Mouse (Mus musculus): ENCODE data around the gene Ric3. TPM values are rescaled to one million over a fixed set of nuclear protein-coding genes. Genes with fewer than 3 reads are reported as not detected.

Gene Ric3
- polyA plus RNA-seq, 1 experiment from 2014 or later, result 0.47 TPM

GRCm38 (mm10) chr7:109014851-109015250 lies 68.3 kb downstream of the Ric3 start:
- no peak overlapping the region for H3K4me3 ChIP-seq (ENCODE audit: low read depth, low read length)
- H3K9me3 ChIP-seq (replicated peaks; ENCODE audit: control insufficient read depth, low read length), result no peaks in the 10 kb centered on the region
- no peak for ATAC-seq (ENCODE audit: low read depth)
- H3K4me2 ChIP-seq (ENCODE audit: low read depth, low read length), result no peak overlapping the region
- H3K27me3 ChIP-seq (ENCODE audit: control insufficient read depth, insufficient read depth, low read depth, low read length), result peaks cover 28% of the 10 kb centered on the region
- no peak overlapping the region for H3K9ac ChIP-seq (ENCODE audit: low read depth, low read length)
- H3K27ac ChIP-seq (ENCODE audit: low read length), result no peak overlapping the region
- 54% methylated on average over 7 of the region's 7 CpGs for WGBS (ENCODE audit: insufficient replicate concordance)
- no peaks in the 10 kb centered on the region for H3K4me1 ChIP-seq (ENCODE audit: control insufficient read depth, low read depth, low read length)
- no peaks in the 10 kb centered on the region for H3K36me3 ChIP-seq (ENCODE audit: control insufficient read depth, insufficient read depth)

GRCm38 (mm10) chr7:109012998-109013625 lies 70.0 kb downstream of the Ric3 start:
- no peak for ATAC-seq (ENCODE audit: low read depth)
- Histone ChIP-seq H3K27me3 (ENCODE audit: control insufficient read depth, insufficient read depth, low read depth, low read length) (peaks cover 30% of the 10 kb centered on the region), H3K4me1 (ENCODE audit: control insufficient read depth, low read depth, low read length) (no peaks in the 10 kb centered on the region), H3K4me3 (ENCODE audit: low read depth, low read length) (no peak overlapping the region), H3K4me2 (ENCODE audit: low read depth, low read length) (no peak overlapping the region), H3K27ac (ENCODE audit: low read length) (no peak overlapping the region), H3K9me3 (replicated peaks; ENCODE audit: control insufficient read depth, low read length) (no peaks in the 10 kb centered on the region), H3K9ac (ENCODE audit: low read depth, low read length) (no peak overlapping the region), H3K36me3 (ENCODE audit: control insufficient read depth, insufficient read depth) (no peaks in the 10 kb centered on the region)
- 36% methylated on average over 4 of the region's 4 CpGs for WGBS (ENCODE audit: insufficient replicate concordance)

GRCm38 (mm10) chr7:109012575-109012974 lies 70.6 kb downstream of the Ric3 start:
- Histone ChIP-seq H3K36me3 (ENCODE audit: control insufficient read depth, insufficient read depth) (no peaks in the 10 kb centered on the region), H3K9ac (ENCODE audit: low read depth, low read length) (no peak overlapping the region), H3K4me3 (ENCODE audit: low read depth, low read length) (no peak overlapping the region), H3K4me1 (ENCODE audit: control insufficient read depth, low read depth, low read length) (no peaks in the 10 kb centered on the region), H3K27ac (ENCODE audit: low read length) (no peak overlapping the region), H3K27me3 (ENCODE audit: control insufficient read depth, insufficient read depth, low read depth, low read length) (peaks cover 30% of the 10 kb centered on the region), H3K9me3 (replicated peaks; ENCODE audit: control insufficient read depth, low read length) (no peaks in the 10 kb centered on the region), H3K4me2 (ENCODE audit: low read depth, low read length) (no peak overlapping the region)
- 56% methylated on average over 1 of the region's 1 CpGs for WGBS (ENCODE audit: insufficient replicate concordance)
- ATAC-seq (ENCODE audit: low read depth), result no peak

GRCm38 (mm10) chr7:109011596-109012180 lies 71.4 kb downstream of the Ric3 start:
- no peak overlapping the region for H3K4me3 ChIP-seq (ENCODE audit: low read depth, low read length)
- peaks cover 30% of the 10 kb centered on the region for H3K27me3 ChIP-seq (ENCODE audit: control insufficient read depth, insufficient read depth, low read depth, low read length)
- H3K4me2 ChIP-seq (ENCODE audit: low read depth, low read length), result no peak overlapping the region
- H3K36me3 ChIP-seq (ENCODE audit: control insufficient read depth, insufficient read depth), result no peaks in the 10 kb centered on the region
- ATAC-seq (ENCODE audit: low read depth), result no peak
- WGBS (ENCODE audit: insufficient replicate concordance), result 35% methylated on average over 8 of the region's 8 CpGs
- no peak overlapping the region for H3K9ac ChIP-seq (ENCODE audit: low read depth, low read length)
- H3K4me1 ChIP-seq (ENCODE audit: control insufficient read depth, low read depth, low read length), result no peaks in the 10 kb centered on the region
- no peak overlapping the region for H3K27ac ChIP-seq (ENCODE audit: low read length)
- H3K9me3 ChIP-seq (replicated peaks; ENCODE audit: control insufficient read depth, low read length), result no peaks in the 10 kb centered on the region

GRCm38 (mm10) chr7:109010720-109011595 lies 72.2 kb downstream of the Ric3 start:
- Histone ChIP-seq H3K36me3 (ENCODE audit: control insufficient read depth, insufficient read depth) (no peaks in the 10 kb centered on the region), H3K27me3 (ENCODE audit: control insufficient read depth, insufficient read depth, low read depth, low read length) (peaks cover 30% of the 10 kb centered on the region)
- no peak for ATAC-seq (ENCODE audit: low read depth)

GRCm38 (mm10) chr7:109009260-109009659 lies 73.9 kb downstream of the Ric3 start:
- Histone ChIP-seq H3K4me2 (ENCODE audit: low read depth, low read length) (no peak overlapping the region), H3K27me3 (ENCODE audit: control insufficient read depth, insufficient read depth, low read depth, low read length) (peaks cover 30% of the 10 kb centered on the region), H3K4me3 (ENCODE audit: low read depth, low read length) (no peak overlapping the region), H3K9me3 (replicated peaks; ENCODE audit: control insufficient read depth, low read length) (no peaks in the 10 kb centered on the region), H3K27ac (ENCODE audit: low read length) (no peak overlapping the region), H3K36me3 (ENCODE audit: control insufficient read depth, insufficient read depth) (no peaks in the 10 kb centered on the region), H3K4me1 (ENCODE audit: control insufficient read depth, low read depth, low read length) (no peaks in the 10 kb centered on the region), H3K9ac (ENCODE audit: low read depth, low read length) (no peak overlapping the region)
- ATAC-seq (ENCODE audit: low read depth), result no peak
- 52% methylated on average over 1 of the region's 1 CpGs for WGBS (ENCODE audit: insufficient replicate concordance)

More at GRCm38 (mm10) chr7:109010720-109011595, 72.2 kb downstream of the Ric3 start:
- no peaks in the 10 kb centered on the region for H3K4me1 ChIP-seq (ENCODE audit: control insufficient read depth, low read depth, low read length)
- H3K9me3 ChIP-seq (replicated peaks; ENCODE audit: control insufficient read depth, low read length), result no peaks in the 10 kb centered on the region
- H3K27ac ChIP-seq (ENCODE audit: low read length), result no peak overlapping the region
- H3K4me2 ChIP-seq (ENCODE audit: low read depth, low read length), result peak overlapping the region; percentile 32
- no peak overlapping the region for H3K9ac ChIP-seq (ENCODE audit: low read depth, low read length)
- WGBS (ENCODE audit: insufficient replicate concordance), result 3% methylated on average over 78 of the region's 82 CpGs
- H3K4me3 ChIP-seq (ENCODE audit: low read depth, low read length), result peak overlapping the region; percentile 24; the same call in 1 of the 2 replicates

- 14% methylated on average over 3 of the region's 3 CpGs for WGBS (ENCODE audit: insufficient replicate concordance)
- ATAC-seq (ENCODE audit: low read depth), result no peak
- no peak overlapping the region for H3K9ac ChIP-seq (ENCODE audit: low read depth, low read length)
Measured at GRCm38 (mm10) chr7:109003653-109004052, 79.5 kb downstream of the Ric3 start.

GRCm38 (mm10) chr7:109001971-109002370 lies 81.2 kb downstream of the Ric3 start:
- Histone ChIP-seq H3K27me3 (ENCODE audit: control insufficient read depth, insufficient read depth, low read depth, low read length) (no peaks in the 10 kb centered on the region), H3K4me3 (ENCODE audit: low read depth, low read length) (no peak overlapping the region), H3K9ac (ENCODE audit: low read depth, low read length) (no peak overlapping the region), H3K9me3 (replicated peaks; ENCODE audit: control insufficient read depth, low read length) (no peaks in the 10 kb centered on the region), H3K36me3 (ENCODE audit: control insufficient read depth, insufficient read depth) (no peaks in the 10 kb centered on the region), H3K4me1 (ENCODE audit: control insufficient read depth, low read depth, low read length) (no peaks in the 10 kb centered on the region), H3K27ac (ENCODE audit: low read length) (no peak overlapping the region), H3K4me2 (ENCODE audit: low read depth, low read length) (no peak overlapping the region)
- no peak for ATAC-seq (ENCODE audit: low read depth)
- WGBS (ENCODE audit: insufficient replicate concordance), result 55% methylated on average over 4 of the region's 4 CpGs

More at GRCm38 (mm10) chr7:109003653-109004052, 79.5 kb downstream of the Ric3 start:
- no peak overlapping the region for H3K4me3 ChIP-seq (ENCODE audit: low read depth, low read length)
- no peaks in the 10 kb centered on the region for H3K9me3 ChIP-seq (replicated peaks; ENCODE audit: control insufficient read depth, low read length)
- no peaks in the 10 kb centered on the region for H3K36me3 ChIP-seq (ENCODE audit: control insufficient read depth, insufficient read depth)
- H3K4me1 ChIP-seq (ENCODE audit: control insufficient read depth, low read depth, low read length), result no peaks in the 10 kb centered on the region
- no peak overlapping the region for H3K4me2 ChIP-seq (ENCODE audit: low read depth, low read length)
- H3K27me3 ChIP-seq (ENCODE audit: control insufficient read depth, insufficient read depth, low read depth, low read length), result no peaks in the 10 kb centered on the region
- no peak overlapping the region for H3K27ac ChIP-seq (ENCODE audit: low read length)
